Mouse (Mus musculus): ENCODE results near the gene Trappc10.

The Trappc10 gene

DNA sequence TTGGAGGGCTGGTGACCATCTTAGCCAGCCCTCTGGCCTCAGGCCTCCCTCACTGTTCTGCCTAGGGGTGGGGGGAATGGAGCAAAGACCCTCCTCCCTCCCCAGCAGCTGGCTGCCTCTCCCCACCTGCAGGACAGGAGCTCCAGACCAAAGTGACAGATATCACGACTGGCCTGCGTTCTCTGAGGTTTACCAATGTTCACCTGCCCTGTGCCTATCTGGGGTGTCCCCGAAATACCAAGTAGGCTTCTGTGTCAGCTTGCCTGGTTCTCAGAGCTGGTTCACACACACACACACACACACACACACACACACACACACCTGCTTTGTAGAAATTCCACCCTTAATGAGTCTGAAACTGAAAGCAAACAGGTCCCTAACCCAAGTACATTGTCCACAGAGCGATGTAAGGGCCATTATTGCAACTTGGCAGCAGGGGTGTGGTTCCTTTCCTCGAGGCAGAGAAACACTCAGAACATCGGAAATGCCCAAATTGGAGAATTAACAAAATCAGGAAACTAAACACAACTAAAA, 13.8 kb upstream of the Trappc10 start:
- DNase-seq (ENCODE audit: low spot score), result no peak

- DNase-seq (ENCODE audit: low spot score), result no peak
Observed at GRCm38 (mm10) chr10:78255646-78256059, 11.2 kb upstream of the Trappc10 start.

- no peak for DNase-seq (ENCODE audit: low spot score)
Observed at GRCm38 (mm10) chr10:78247206-78247605, 2.8 kb upstream of the Trappc10 start.

DNA sequence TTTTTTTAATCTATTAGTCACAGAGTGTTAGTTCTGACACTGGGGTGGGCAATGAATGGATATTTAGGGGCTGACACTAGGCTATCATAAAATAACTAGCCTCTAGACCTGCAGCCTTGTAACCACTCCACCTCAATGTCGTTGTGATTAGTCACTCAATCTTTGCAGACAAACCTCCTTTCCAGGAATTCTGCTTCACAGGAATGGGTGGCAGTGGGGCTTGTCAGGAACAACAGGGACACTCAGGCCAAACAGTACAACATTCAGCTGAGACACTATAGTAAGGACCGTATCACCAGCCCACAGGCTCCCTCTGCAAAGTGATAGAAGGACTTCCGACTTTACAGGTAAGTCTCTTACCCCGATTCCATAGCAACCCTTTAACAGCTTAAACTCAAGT, 2.3 kb upstream of the Trappc10 start:
- DNase-seq (ENCODE audit: low spot score), result no peak

DNA sequence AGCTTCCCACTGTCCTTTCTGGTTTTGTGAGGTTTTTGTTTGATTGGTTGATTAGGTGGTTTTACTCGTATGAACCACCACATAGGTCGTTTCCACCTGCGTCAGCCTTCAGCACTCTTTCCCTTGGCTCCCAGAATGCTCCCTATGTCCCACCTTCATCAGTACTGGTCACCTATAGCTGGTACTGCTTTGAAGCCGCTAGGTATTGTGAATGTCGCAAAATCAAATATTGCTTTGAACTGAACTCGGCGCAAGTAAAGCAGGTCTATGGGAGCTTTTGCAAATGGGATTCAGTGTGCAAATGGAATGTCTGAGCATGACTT, 745 bp upstream of the Trappc10 start:
- no peak for DNase-seq (ENCODE audit: low spot score)

GRCm38 (mm10) chr10:78244058-78244437, 393 bp downstream of the Trappc10 start:
- DNase-seq (ENCODE audit: low spot score), result peak; percentile 44

DNA sequence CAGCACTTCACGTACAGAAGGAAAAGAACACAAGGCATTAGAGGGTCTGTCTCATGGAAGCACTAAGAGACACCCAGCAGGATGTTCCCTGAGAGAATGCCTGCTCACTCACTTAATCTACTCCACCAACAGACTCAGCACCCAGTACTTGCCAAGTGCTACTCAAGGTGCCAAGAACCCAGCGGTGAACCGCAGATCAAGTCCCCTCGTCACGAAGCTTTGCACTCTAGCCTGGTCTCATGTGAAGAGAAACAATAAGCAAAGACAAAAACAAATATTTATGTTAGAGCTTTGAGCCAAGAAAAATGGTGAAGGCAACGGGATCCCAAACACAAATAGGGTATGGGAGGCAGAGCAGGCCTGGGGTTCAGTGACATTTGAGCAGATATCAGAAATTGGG, 5.5 kb downstream of the Trappc10 start:
- DNase-seq (ENCODE audit: low spot score), result no peak

- no peak for DNase-seq (ENCODE audit: low spot score)
Observed at GRCm38 (mm10) chr10:78238297-78238696, 6.1 kb downstream of the Trappc10 start.

GRCm38 (mm10) chr10:78237809-78238208, 6.6 kb downstream of the Trappc10 start:
- DNase-seq (ENCODE audit: low spot score), result no peak

DNA sequence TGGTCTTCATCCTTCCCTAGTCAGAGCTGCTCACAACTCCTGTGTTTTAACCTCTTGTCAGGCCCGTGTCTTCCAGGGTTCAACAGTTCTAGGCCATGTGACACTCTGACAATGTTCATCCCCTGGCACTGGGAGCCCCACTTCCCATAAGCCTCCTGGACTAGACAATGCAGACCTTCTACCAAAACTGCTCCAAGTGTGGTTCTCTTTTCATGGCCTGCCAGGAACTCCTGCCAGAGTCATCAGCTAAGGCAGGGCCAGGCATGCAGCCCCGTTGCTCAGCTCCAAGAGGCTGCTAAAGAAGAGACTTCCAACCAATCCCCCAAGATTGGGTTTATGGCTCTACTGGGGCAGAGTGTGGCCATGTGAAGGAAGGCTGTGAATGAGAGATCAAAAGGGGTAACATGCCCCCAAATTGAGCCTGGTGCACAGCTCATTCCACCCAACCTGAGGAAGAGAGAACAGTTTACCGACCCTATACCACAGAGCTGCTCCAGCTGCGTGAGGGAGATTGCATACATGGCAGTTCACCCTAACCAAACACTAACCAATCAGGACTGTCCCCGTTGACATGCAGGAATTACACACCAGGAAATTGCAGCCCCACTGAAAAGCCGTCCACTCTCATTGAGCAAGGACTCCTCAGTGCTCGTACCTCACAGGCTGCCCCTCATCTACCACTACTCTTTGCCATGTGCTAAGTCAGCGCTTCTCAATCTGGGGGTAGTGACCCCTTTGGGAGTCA, 7.4 kb downstream of the Trappc10 start:
- DNase-seq (ENCODE audit: low spot score), result no peak

DNA sequence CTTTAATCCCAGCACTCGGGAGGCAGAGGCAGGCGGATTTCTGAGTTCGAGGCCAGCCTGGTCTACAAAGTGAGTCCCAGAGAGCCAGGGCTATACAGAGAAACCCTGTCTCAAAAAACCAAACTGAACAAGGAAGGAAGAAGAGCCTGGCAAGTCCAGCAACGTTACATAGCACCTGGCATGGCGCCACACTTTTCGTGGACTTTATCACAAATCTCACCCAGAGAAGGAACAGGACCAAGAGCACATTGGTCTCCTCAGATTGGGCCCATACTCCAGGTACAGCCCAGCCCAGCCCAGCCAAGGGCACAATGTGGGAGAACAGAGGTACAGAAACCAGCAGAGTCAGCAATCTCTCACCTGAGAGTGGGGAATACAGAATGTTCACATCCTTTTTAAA, 10.7 kb downstream of the Trappc10 start:
- no peak for DNase-seq (ENCODE audit: low spot score)

DNA sequence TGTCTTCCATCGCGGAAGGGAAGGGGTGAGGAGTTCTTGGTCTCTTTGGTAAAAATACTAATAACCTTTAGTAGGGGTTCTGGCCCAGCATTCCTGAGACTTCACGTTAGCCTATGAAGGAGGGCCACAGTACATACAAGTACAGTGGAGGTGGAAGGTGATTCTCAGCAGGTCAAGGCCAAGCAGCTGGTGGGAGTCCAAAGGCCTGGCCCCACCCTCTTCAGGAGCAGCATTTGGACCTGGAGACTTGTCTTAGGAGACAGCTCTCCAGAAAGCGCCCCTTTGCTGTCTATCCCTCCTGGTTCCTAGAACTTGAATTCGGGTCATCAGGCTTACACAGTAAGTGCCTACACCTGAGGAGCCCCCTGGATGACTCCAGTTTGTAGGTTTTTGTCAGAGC, 11.3 kb downstream of the Trappc10 start:
- no peak for DNase-seq (ENCODE audit: low spot score)

- no peak for DNase-seq (ENCODE audit: low spot score)
Observed at GRCm38 (mm10) chr10:78232301-78232980, 12.0 kb downstream of the Trappc10 start.

- DNase-seq (ENCODE audit: low spot score), result no peak
Observed at GRCm38 (mm10) chr10:78228560-78228928, 15.9 kb downstream of the Trappc10 start.

DNA sequence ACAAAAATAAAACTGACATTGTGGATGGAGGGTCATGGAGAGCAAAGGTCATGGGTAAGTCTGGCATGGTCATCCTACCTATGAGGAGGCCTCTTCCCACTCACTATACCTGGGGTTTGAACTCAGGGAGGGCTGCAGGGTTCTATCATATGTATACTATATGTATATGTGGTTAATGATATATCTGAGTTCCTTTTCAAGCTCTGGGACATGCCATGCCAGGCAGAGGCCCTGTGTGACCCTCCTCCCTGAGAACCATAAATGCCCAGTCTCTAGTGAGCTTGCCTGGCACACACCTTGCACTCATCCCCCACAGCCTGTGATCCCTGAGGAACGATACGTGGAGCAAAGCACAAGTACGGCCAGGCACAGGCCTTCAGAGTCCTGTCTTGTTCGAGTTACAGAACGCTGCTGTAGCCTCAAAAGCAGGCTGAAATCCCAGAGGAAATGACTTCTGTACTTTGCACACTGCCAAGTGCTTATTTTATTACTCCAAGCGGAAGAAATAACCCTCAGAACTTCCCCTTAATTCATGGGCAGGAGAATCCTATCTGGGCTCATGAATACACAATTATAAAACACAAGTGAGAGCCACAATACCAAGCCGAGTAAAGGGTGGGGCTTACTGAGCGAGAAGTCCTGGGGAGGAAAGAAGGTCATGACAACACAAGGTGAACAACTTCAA, 16.4 kb downstream of the Trappc10 start:
- no peak for DNase-seq (ENCODE audit: low spot score)

DNA sequence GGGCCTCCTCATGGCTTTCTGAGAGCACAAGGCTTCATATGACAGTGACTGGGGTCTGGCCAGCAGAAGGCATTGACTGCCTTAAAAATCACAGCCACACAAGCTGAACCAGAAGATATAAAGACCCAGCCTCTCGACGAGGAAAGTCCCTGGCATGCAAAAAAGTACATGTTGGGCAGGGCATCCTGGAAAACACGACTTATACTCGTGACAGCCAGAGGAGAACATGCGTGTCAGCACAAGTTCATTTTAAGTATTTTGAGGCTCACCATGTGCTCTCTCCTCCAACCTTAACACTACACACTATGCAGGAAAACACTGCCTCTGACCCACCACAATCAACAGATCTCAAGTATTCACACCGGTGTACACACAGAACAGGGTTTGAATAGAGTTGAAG, 20.3 kb downstream of the Trappc10 start:
- no peak for DNase-seq (ENCODE audit: low spot score)

DNA sequence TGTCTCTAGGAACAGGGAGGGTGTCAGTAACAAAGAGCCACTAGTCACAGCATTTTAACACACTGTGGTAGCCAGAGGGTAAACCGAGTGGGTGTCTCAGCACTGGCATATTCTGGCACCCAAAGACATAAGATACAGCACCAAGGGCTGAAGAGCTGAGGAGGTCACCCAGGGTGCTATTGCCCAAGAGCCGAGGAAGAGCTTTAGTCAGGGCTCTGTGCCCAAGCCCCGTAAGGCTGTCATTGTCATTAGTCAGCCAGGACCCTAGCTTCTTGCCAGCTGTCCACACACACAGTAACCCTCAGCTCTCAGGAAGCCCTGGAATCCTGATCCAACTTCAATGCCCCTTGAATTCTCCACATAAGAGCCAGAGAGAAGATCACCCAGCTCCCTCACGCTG, 21.5 kb downstream of the Trappc10 start:
- DNase-seq (ENCODE audit: low spot score), result no peak

DNA sequence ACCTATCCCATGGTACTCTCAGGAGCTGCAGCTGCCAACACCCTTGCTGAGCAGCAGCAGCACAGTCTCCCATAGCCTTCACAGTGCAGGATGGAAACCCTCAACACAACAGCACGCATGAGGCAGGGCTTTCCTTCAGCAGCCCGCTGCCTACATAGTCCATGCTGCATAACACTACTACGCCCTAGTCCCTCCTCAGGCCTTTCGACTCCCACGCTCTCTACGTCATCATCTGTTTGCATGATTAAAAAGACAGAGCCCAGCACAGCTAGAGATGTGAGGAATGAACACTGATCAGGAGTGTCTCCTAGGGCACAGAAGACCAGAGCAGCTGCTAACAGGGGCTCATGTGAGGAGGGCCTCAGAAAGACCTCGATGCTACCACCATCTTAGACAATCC, 23.1 kb downstream of the Trappc10 start:
- no peak for DNase-seq (ENCODE audit: low spot score)

DNA sequence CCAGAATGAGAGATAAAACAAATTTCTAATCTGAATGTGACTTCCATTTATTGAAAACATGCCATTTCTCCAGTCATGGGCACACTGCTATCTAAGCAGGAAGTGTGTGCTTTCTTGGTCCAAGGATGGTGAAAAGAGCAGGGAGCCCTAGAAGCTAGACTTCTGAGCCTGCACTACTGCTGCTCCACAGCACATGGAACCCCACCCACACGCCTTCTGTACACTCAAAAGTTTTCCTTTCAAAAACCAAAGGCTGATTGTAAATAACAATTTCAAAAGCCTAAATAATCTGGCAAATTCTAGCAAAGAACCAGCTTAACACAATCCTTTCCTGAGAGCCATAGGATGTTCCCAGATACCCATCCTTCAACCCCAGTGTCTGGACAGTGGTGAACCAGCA, 24.9 kb downstream of the Trappc10 start:
- peak; percentile 71 for DNase-seq (ENCODE audit: low spot score)

DNA sequence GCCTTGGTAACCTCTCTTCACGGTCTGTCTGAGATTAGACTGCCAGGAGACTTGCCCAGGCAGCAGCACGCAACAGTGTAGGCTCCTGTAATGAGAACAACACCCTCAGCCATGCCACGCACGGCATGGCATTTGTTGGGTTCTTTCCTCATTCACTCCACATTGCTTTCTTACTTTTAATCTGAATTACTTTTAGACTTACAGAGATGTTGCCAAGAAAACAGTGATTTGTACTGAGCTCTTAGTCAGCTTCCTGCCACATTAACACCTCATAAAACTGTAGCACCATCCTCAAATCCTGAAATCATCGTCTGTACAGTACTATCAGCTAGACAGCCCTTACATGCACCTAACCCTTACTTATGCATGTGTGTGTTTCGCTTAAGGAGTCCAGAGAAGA, 25.9 kb downstream of the Trappc10 start:
- DNase-seq (ENCODE audit: low spot score), result no peak

DNA sequence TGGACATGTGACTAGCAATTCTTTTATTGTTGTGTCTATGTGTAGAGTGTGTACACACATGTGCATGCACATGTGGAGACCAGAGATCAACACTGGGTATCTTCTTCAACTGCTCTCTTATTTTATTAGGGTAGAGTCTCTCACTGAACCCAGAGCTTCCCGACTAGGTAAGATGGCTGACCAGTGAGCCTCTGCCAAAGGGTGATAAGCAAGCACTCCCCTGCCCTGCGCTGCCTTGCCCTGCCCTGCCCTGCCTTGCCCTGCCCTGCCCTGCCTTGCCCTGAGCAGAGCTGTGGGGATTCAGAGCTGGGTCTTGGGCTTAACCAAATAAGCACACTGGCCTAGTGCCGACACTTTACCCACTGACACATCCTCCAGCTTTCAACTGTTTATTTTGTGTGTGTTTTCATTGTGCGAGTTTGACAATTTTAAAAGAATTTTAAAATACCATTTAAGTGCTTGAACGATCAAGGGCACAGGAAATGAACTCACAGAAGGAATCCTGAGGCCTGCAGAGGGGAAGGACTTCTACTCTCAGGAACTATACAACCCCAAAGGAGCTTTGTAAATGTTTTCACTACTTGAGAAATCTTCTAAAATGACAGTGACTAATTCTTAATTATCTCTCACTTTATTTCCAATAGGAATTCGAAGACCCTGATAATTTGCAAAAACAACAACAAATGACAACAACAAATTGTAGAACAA, 27.9 kb downstream of the Trappc10 start:
- DNase-seq (ENCODE audit: low spot score), result no peak

DNA sequence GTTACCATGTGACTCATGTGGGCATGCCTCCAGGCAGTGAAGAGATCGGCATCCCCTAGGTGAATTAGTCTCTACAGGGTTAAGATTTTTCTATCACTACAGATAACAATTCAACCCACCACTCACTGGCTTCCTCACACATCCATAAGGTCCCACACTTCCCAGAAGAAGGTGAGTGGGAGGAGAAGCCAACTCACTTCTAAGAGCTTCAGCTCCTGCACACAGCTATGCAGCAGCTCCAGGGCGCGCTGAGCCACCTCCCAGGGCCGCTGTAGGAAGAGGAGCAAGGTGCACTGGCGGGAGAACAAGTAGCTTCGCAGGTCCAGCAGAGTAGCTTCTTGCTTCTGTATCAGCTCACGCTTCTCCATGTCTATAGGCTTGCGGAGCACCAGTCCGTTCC, 30.1 kb downstream of the Trappc10 start:
- no peak for DNase-seq (ENCODE audit: low spot score)

DNA sequence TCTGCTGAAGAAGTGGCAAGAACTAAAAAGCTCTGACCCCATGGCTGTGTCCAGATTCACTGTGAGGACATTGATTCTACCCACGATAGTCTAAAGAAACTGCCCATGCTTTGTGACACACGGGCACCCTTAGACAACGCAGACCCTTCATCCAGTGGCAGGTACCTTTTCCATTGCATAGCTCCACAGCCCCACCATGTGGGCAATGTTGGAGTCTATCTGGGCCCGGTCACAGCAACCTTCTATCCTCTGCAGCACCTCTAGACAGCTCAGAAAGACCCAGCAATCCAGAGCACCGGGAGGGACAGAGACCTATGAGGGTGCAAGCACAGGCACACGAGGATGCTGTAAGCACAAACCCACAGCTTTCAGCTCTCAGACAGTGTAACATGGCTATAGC, 33.1 kb downstream of the Trappc10 start:
- no peak for DNase-seq (ENCODE audit: low spot score)
